Mouse (Mus musculus) hindbrain, postnatal 0 days (tissue): ENCODE measurements around the gene Tecpr1. TPM values are rescaled to one million over a fixed set of nuclear protein-coding genes. Genes with fewer than 3 reads are reported as not detected.
A peak's percentile ranks its signal among the peaks of the same experiment; 100 is the strongest.

Source experiments
- ATAC-seq: fragments of 200-750 bp; cut with Nextera tagmentation; 2 replicates; pipeline ENCODE4 v1.8.0; 2017; ENCODE audit warnings: mild to moderate bottlenecking, moderate TSS enrichment, moderate library complexity
- DNase-seq: peaks from one replicate; pipeline ENCODE4 v3.0.0-alpha.2; 2015; ENCODE audit warnings: low spot score
- H3K27ac ChIP-seq: fragments of 300-500 bp; sonication (generic); 2 replicates; pipeline ENCODE4 v1.5.1; 2014; ENCODE audit warnings: mild to moderate bottlenecking
- H3K27me3 ChIP-seq: fragments of 300-500 bp; sonication (generic); 2 replicates; pipeline ENCODE4 v1.6.1; 2014; ENCODE audit warnings: low read length, mixed read lengths; ENCODE audit not compliant: insufficient read depth
- H3K36me3 ChIP-seq: fragments of 300-500 bp; sonication (generic); 2 replicates; pipeline ENCODE4 v1.6.1; 2014; ENCODE audit warnings: low read length, mixed read lengths; ENCODE audit not compliant: insufficient read depth
- H3K4me1 ChIP-seq: fragments of 300-500 bp; sonication (generic); 2 replicates; pipeline ENCODE4 v1.6.1; 2014; ENCODE audit warnings: antibody characterized with exemption, low read length, mixed read lengths; ENCODE audit not compliant: insufficient read depth
- H3K4me2 ChIP-seq: fragments of 300-500 bp; sonication (generic); 2 replicates; pipeline ENCODE4 v1.6.1; 2014; ENCODE audit warnings: low read depth, mild to moderate bottlenecking, low read length, moderate library complexity, mixed read lengths
- H3K4me3 ChIP-seq: fragments of 300-500 bp; sonication (generic); 2 replicates; pipeline ENCODE4 v1.5.1; 2014; ENCODE audit warnings: low read length
- H3K9ac ChIP-seq: fragments of 300-500 bp; sonication (generic); replicated peaks from 2 replicates; pipeline ENCODE4 v1.6.1; 2014; ENCODE audit warnings: mild to moderate bottlenecking, low read length, moderate library complexity, mixed read lengths
- H3K9me3 ChIP-seq: fragments of 300-500 bp; sonication (generic); 2 replicates; pipeline ENCODE4 v1.6.1; 2016; ENCODE audit warnings: low read length, mixed read lengths
- CTCF ChIP-seq: IDR thresholded peaks from 2 replicates; pipeline ENCODE4 v1.5.1; 2016; ENCODE audit warnings: antibody characterized with exemption, control low read depth, low read depth
- WGBS: fragments of 180-500 bp; shearing (Covaris S2); extraction: QIAGEN DNeasy Blood & Tissue Kit; methylation state at CpG from one replicate; pipeline ENCODE4 v1.1.7; 2014; 5-methylcytosine and 5-hydroxymethylcytosine counted together
- polyA plus RNA-seq: library from polyadenylated mRNA; unstranded; fragments of >200 nt; fragmentation: Nextera tagmentation; extraction: Ambion mirVana; gene quantifications from 2 replicates; pipeline ENCODE4 v1.2.1, GENCODE M21; 2015
- total RNA-seq: library from RNA; depleted of rRNA; stranded (reverse); fragments of >200 nt; gene quantifications from 2 replicates; pipeline ENCODE4 v1.2.3, GENCODE M21; 2014

Tecpr1 gene
- total and polyA plus RNA-seq, 2 experiments from 2014 or later, result 34.1 to 66.2 TPM

- ATAC-seq (no peak), DNase-seq (no peak)
- no peak for TF ChIP-seq CTCF
- Histone ChIP-seq H3K4me1 (peaks cover 7% of the 10 kb centered on the region), H3K4me3 (no peak overlapping the region), H3K9ac (no peak overlapping the region), H3K36me3 (peaks cover 12% of the 10 kb centered on the region; the same call in 1 of the 2 replicates), H3K27me3 (no peaks in the 10 kb centered on the region), H3K27ac (no peak overlapping the region), H3K4me2 (no peak overlapping the region), H3K9me3 (no peaks in the 10 kb centered on the region)
- WGBS, result 60% methylated on average over 9 of the region's 9 CpGs
These were observed 39.7 kb upstream of the Tecpr1 start for GRCm38 (mm10) chr5:144263082-144263481.

GRCm38 (mm10) chr5:144261829-144262228 lies 38.4 kb upstream of the Tecpr1 start:
- no peak overlapping the region for H3K4me2 ChIP-seq
- H3K27ac ChIP-seq, result no peak overlapping the region
- H3K4me3 ChIP-seq, result no peak overlapping the region
- peaks cover 12% of the 10 kb centered on the region; the same call in 1 of the 2 replicates for H3K36me3 ChIP-seq
- no peak overlapping the region for H3K9ac ChIP-seq
- ATAC-seq (no peak), DNase-seq (no peak)
- WGBS, result 94% methylated on average over 5 of the region's 5 CpGs
- peaks cover 19% of the 10 kb centered on the region for H3K4me1 ChIP-seq
- TF ChIP-seq CTCF, result no peak
- no peaks in the 10 kb centered on the region for H3K27me3 ChIP-seq
- H3K9me3 ChIP-seq, result no peaks in the 10 kb centered on the region

GRCm38 (mm10) chr5:144261309-144261708 lies 37.9 kb upstream of the Tecpr1 start:
- H3K4me3 ChIP-seq, result no peak overlapping the region
- ATAC-seq (no peak), DNase-seq (no peak)
- H3K27ac ChIP-seq, result no peak overlapping the region
- H3K4me2 ChIP-seq, result no peak overlapping the region
- no peaks in the 10 kb centered on the region for H3K27me3 ChIP-seq
- no peaks in the 10 kb centered on the region for H3K9me3 ChIP-seq
- peaks cover 12% of the 10 kb centered on the region; the same call in 1 of the 2 replicates for H3K36me3 ChIP-seq
- H3K4me1 ChIP-seq, result peaks cover 25% of the 10 kb centered on the region
- 91% methylated on average over 9 of the region's 9 CpGs for WGBS
- no peak overlapping the region for H3K9ac ChIP-seq
- TF ChIP-seq CTCF, result no peak

- no peak overlapping the region for H3K4me2 ChIP-seq
- H3K27me3 ChIP-seq, result no peaks in the 10 kb centered on the region
- 81% methylated on average over 8 of the region's 8 CpGs for WGBS
- H3K9ac ChIP-seq, result no peak overlapping the region
- peaks cover 27% of the 10 kb centered on the region for H3K4me1 ChIP-seq
- no peak overlapping the region for H3K4me3 ChIP-seq
- H3K9me3 ChIP-seq, result no peaks in the 10 kb centered on the region
- H3K27ac ChIP-seq, result no peak overlapping the region
- no peak for DNase-seq
- no peak for ATAC-seq
- H3K36me3 ChIP-seq, result peaks cover 12% of the 10 kb centered on the region; the same call in 1 of the 2 replicates
- no peak for TF ChIP-seq CTCF
These were observed 37.0 kb upstream of the Tecpr1 start for GRCm38 (mm10) chr5:144260464-144260863.

- no peak for ATAC-seq
- WGBS, result 72% methylated on average over 6 of the region's 6 CpGs
- no peaks in the 10 kb centered on the region for H3K9me3 ChIP-seq
- H3K9ac ChIP-seq, result no peak overlapping the region
- peaks cover 4% of the 10 kb centered on the region; the same call in 1 of the 2 replicates for H3K36me3 ChIP-seq
- H3K4me3 ChIP-seq, result no peak overlapping the region
- no peaks in the 10 kb centered on the region for H3K27me3 ChIP-seq
- H3K4me1 ChIP-seq, result peaks cover 32% of the 10 kb centered on the region
- H3K4me2 ChIP-seq, result no peak overlapping the region
- no peak overlapping the region for H3K27ac ChIP-seq
- TF ChIP-seq CTCF, result no peak
- DNase-seq, result no peak
These were observed 35.8 kb upstream of the Tecpr1 start for GRCm38 (mm10) chr5:144259228-144259627.

- Histone ChIP-seq H3K4me2 (peak overlapping the region; percentile 73), H3K27me3 (no peaks in the 10 kb centered on the region), H3K9me3 (no peaks in the 10 kb centered on the region), H3K4me3 (peak overlapping the region; percentile 11; the same call in 1 of the 2 replicates), H3K4me1 (peaks cover 32% of the 10 kb centered on the region), H3K9ac (0 out of 2 replicates have a peak overlapping the region, but pooled peaks have one; percentile 21), H3K27ac (no peak overlapping the region), H3K36me3 (peaks cover 4% of the 10 kb centered on the region; the same call in 1 of the 2 replicates)
- 24% methylated on average over 2 of the region's 2 CpGs for WGBS
- DNase-seq, result no peak
- no peak for TF ChIP-seq CTCF
- ATAC-seq, result no peak
These were observed 35.3 kb upstream of the Tecpr1 start for GRCm38 (mm10) chr5:144258687-144259086.

GRCm38 (mm10) chr5:144258131-144258611 lies 34.8 kb upstream of the Tecpr1 start:
- Histone ChIP-seq H3K9ac (0 out of 2 replicates have a peak overlapping the region, but pooled peaks have one; percentile 21), H3K36me3 (peaks cover 4% of the 10 kb centered on the region; the same call in 1 of the 2 replicates), H3K9me3 (no peaks in the 10 kb centered on the region), H3K27me3 (no peaks in the 10 kb centered on the region), H3K4me2 (peak overlapping the region; percentile 73), H3K4me1 (peaks cover 32% of the 10 kb centered on the region), H3K27ac (no peak overlapping the region), H3K4me3 (peak overlapping the region; percentile 11)
- WGBS, result 33% methylated on average over 14 of the region's 14 CpGs
- ATAC-seq, result no peak
- no peak for DNase-seq
- TF ChIP-seq CTCF, result no peak
